Mouse (Mus musculus): ENCODE measurements around the gene Gm47841. TPM values are rescaled to one million over a fixed set of nuclear protein-coding genes. Genes with fewer than 3 reads are reported as not detected.

Gm47841 gene
- polyA plus RNA-seq, 1 experiment from 2014 or later, result not detected

DNA sequence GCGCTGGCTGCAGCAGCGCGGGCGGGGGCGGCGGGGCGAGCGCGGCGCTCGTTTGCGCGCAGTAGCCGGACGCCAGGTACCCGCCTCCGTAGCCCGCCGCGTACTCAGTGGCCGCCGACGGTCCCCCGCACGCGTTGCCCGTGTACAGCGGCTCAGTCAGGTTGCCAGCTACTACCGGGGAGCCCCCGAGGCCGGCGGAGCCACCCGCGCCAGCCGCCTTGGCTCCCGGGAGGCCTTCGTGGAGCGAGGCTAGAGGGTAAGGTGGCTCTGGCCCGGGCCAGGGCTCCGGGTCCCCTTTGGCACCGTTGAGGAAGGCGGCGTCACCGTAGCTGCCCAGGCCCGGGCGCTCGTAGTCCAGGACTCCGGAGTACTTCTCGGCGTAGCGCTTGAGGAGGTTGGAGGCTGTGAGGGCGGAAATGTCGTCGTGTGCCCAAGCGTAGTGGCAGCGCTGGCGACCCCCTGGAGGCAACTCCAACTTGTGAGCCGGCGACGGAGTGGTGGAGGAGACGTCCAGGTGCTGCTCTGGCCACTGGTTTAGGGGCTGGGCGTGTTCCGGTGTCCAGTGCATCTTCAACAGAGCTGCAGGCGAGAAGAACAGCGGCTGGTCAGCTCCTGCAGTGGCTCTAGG, 6.7 kb upstream of the Gm47841 start:
- ATAC-seq (ENCODE audit: low FRiP score, low read depth), result no peak
- peaks cover 18% of the 10 kb centered on the region for H3K4me1 ChIP-seq
- peak overlapping the region; percentile 81 for H3K4me2 ChIP-seq (replicated peaks)
- peaks cover 13% of the 10 kb centered on the region for H3K36me3 ChIP-seq
- peak overlapping the region; percentile 63 for H3K9ac ChIP-seq
- H3K27me3 ChIP-seq, result peaks cover 68% of the 10 kb centered on the region
- H3K27ac ChIP-seq, result no peak overlapping the region
- 10% methylated on average over 65 of the region's 65 CpGs for WGBS
- peak overlapping the region; percentile 49 for H3K4me3 ChIP-seq
- 0 out of 2 replicates have a peak, but pooled peaks cover 4% of the 10 kb centered on the region for H3K9me3 ChIP-seq

DNA sequence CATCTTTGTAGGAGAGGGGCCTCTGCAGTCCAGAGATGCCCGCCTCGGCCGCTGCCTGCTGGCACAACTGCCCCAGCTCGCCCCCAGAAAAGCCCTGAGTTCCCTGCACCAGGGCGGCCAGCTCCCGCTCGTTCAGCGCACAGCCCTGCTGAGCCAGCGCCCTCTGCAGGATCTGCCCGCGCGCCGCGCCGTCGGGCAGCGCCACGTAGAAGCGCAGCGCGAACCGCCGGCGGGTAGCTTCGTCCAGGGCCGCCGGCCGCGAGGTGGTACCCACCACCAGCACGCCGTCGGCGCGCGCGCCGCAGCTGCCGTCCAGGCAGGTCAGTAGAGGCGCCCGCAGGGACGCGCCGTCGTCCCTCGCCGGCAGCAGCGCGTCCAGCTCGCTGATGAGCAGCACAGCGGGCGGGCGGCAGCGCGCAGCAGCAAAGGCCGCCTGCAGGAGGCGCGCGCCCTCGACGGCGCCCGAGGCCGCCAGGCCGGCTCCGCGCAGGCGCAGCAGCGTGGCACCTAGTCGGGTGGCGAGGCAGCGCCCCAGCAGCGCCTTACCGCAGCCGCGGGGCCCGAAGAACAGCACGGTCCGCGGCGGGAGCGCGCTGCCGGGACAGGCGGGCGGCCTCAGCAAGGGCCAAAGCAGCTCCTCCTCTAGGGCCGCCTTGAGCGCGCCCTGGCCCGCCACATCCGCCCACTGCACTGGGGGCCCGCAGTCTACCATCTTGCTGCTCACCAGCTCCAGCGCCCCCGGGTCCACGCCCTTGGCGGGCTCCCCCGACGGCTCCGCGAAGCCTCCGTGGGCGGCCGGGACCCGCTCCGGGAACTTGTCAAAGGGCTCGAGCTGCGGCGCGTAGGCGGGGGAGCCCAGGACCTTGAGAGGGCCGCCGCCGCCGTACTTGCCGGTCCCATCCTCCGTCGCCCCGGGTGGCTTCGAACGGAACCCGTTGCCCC, 5.6 kb upstream of the Gm47841 start:
- H3K36me3 ChIP-seq, result peaks cover 13% of the 10 kb centered on the region
- 0 out of 2 replicates have a peak, but pooled peaks cover 4% of the 10 kb centered on the region for H3K9me3 ChIP-seq
- peak overlapping the region; percentile 81 for H3K4me2 ChIP-seq (replicated peaks)
- H3K27me3 ChIP-seq, result peaks cover 80% of the 10 kb centered on the region
- 18% methylated on average over 108 of the region's 120 CpGs for WGBS
- H3K4me1 ChIP-seq, result peaks cover 18% of the 10 kb centered on the region
- H3K27ac ChIP-seq, result no peak overlapping the region
- no peak for ATAC-seq (ENCODE audit: low FRiP score, low read depth)
- peak overlapping the region; percentile 49 for H3K4me3 ChIP-seq
- peak overlapping the region; percentile 63 for H3K9ac ChIP-seq

DNA sequence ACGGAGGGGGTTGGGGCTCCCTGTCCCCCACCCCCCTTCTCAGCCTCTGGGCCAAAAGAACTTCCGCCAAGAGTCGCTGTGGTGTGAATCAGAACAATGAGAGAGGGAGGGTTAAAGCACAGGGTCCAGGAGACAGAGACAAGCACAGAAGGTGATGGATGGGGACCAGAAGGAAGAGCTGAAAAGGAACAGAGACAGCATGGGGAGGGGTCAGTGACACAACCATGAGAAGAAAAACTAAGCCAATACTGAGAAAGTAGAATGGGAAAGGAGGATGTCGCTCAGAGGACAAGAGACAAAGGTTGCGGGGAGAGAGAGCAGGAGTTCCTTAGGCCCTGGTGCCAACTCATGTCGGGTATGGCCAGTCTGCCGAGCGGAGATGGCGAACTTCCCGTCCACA, 4.7 kb upstream of the Gm47841 start:
- H3K9ac ChIP-seq, result no peak overlapping the region
- H3K9me3 ChIP-seq, result 0 out of 2 replicates have a peak, but pooled peaks cover 4% of the 10 kb centered on the region
- WGBS, result 66% methylated on average over 10 of the region's 10 CpGs
- H3K4me1 ChIP-seq, result peaks cover 25% of the 10 kb centered on the region
- peaks cover 13% of the 10 kb centered on the region for H3K36me3 ChIP-seq
- H3K4me3 ChIP-seq, result no peak overlapping the region
- no peak overlapping the region for H3K4me2 ChIP-seq (replicated peaks)
- ATAC-seq (ENCODE audit: low FRiP score, low read depth), result no peak
- no peak overlapping the region for H3K27ac ChIP-seq
- H3K27me3 ChIP-seq, result peaks cover 89% of the 10 kb centered on the region

DNA sequence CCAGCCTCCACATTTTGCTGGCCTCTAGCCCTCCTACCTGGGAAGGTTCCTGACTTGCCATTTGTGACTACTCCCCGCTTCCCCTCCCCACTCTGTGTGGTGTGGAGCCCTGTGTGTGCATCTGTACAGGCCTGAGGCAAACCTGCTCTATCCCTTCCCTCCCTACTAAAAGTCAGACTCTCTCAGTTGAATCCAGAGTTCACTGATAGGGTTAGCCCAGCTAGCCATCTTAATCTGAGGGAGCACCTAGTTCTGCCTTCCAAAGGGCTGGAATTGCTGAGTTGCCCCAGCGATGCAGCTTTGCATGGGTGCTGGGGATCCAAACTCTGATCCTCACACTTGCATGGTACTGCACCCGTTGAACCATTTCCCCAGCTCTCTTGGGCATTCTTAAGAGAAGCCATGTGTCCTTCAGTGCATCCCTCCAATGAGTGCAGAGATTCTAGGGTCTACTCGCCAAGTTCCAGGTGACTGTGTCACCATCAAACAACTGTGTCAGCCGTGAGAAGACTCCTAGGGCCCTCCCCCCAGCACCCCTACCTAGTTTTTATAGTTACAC, 1.2 kb upstream of the Gm47841 start:
- no peak for ATAC-seq (ENCODE audit: low FRiP score, low read depth)
- H3K4me1 ChIP-seq, result peaks cover 27% of the 10 kb centered on the region
- 0 out of 2 replicates have a peak, but pooled peaks cover 4% of the 10 kb centered on the region for H3K9me3 ChIP-seq
- no peak overlapping the region for H3K27ac ChIP-seq
- no peak overlapping the region for H3K9ac ChIP-seq
- H3K36me3 ChIP-seq, result peaks cover 13% of the 10 kb centered on the region
- 37% methylated on average over 5 of the region's 5 CpGs for WGBS
- no peak overlapping the region; the same call in 1 of the 2 replicates for H3K4me2 ChIP-seq (replicated peaks)
- no peak overlapping the region for H3K4me3 ChIP-seq
- H3K27me3 ChIP-seq, result peaks cover 97% of the 10 kb centered on the region

DNA sequence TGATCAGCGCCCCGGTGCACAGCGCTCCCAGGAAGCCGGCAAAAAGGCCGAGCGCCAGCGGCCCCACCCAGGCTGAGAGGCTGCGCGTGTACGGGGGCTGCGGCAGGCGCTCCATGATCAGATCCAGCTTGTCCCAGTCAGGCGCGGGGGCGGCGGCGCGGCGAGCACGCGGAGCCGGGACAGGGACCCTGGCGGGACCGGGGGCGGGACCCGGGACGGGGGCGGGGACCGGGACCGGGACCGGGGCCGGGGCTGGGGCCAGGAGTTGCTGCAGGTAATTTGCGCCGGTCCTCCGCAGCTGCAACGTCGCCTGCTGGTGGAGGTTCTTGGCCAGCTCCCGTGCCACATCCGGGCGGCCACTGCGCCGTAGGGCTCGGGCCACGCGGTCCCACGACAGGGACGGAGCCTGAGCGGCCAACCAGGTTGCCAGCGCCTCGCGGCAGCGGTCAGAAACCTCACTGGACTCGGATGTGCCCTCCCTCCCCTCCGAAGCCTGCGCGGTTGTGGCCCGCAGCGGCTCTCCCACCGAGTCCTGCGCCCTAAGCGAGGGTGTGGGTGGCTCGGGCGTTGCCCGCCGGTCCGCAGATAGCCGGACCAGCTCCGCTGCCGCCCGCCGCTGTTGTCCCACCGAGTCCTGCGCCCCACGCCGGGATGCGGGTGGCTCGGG, 537 bp downstream of the Gm47841 start:
- H3K4me3 ChIP-seq, result peak overlapping the region; percentile 59
- no peaks in the 10 kb centered on the region for H3K9me3 ChIP-seq
- H3K4me1 ChIP-seq, result peaks cover 19% of the 10 kb centered on the region
- peaks cover 3% of the 10 kb centered on the region; the same call in 1 of the 2 replicates for H3K36me3 ChIP-seq
- peaks cover 93% of the 10 kb centered on the region for H3K27me3 ChIP-seq
- H3K27ac ChIP-seq, result no peak overlapping the region
- ATAC-seq (ENCODE audit: low FRiP score, low read depth), result peak; percentile 26
- peak overlapping the region; percentile 99 for H3K4me2 ChIP-seq (replicated peaks)
- H3K9ac ChIP-seq, result peak overlapping the region; percentile 74
- WGBS, result under 1% methylated on average over 73 of the region's 77 CpGs

DNA sequence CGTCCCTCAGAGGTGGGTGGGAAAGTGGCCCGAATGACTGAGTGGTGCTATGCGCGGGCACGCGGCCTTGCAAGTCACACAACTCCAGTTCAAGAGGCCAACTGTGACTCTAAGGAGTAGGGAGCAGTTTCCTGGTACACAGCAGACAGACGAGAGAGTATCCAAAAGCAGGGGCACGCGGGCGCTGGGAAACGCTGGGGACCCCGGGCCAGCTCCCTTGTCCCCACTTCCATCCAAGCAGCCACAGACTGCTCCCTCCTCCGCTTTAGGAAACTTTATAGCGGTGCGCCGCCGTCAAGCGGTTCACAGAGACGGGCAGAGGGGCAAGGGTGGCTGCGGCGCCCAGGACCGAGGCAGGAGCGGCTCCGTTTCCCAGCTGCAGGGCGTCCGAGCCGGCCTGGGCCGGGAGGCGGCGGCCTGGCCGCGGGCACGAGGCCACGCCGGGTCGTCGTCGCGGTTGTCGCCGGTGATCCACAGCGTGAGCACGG, 1.1 kb downstream of the Gm47841 start:
- peak overlapping the region; percentile 99 for H3K4me2 ChIP-seq (replicated peaks)
- H3K4me3 ChIP-seq, result peak overlapping the region; percentile 59
- H3K9ac ChIP-seq, result peak overlapping the region; percentile 74
- 1% methylated on average over 41 of the region's 43 CpGs for WGBS
- H3K27me3 ChIP-seq, result peaks cover 93% of the 10 kb centered on the region
- H3K27ac ChIP-seq, result no peak overlapping the region
- no peak for ATAC-seq (ENCODE audit: low FRiP score, low read depth)
- peaks cover 3% of the 10 kb centered on the region; the same call in 1 of the 2 replicates for H3K36me3 ChIP-seq
- H3K9me3 ChIP-seq, result no peaks in the 10 kb centered on the region
- peaks cover 19% of the 10 kb centered on the region for H3K4me1 ChIP-seq

DNA sequence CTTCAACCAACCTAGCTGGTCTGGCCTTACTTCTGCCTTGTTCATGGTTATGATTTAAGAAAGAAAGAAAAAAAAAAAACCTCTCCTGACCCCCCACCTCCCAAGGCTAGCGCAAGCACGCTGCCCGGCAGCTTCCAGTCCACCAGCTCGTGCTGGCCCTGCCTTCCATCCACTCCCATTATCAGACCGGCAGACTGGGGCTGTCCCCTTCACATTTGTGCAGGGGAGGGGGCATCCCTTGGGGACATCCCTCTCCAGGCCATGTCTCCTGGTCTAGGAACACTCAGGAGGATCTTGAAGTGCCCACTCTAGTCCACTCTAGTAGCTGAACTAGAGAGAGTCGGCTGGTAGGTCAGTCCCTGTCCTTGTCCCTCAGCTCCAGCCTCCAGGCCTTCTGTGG, 2.7 kb downstream of the Gm47841 start:
- no peak overlapping the region for H3K27ac ChIP-seq
- 54% methylated on average over 6 of the region's 6 CpGs for WGBS
- H3K36me3 ChIP-seq, result no peaks in the 10 kb centered on the region
- H3K9ac ChIP-seq, result no peak overlapping the region
- H3K27me3 ChIP-seq, result peaks cover 96% of the 10 kb centered on the region
- ATAC-seq (ENCODE audit: low FRiP score, low read depth), result no peak
- no peak overlapping the region for H3K4me2 ChIP-seq (replicated peaks)
- no peak overlapping the region for H3K4me3 ChIP-seq
- peaks cover 19% of the 10 kb centered on the region for H3K4me1 ChIP-seq
- no peaks in the 10 kb centered on the region for H3K9me3 ChIP-seq

DNA sequence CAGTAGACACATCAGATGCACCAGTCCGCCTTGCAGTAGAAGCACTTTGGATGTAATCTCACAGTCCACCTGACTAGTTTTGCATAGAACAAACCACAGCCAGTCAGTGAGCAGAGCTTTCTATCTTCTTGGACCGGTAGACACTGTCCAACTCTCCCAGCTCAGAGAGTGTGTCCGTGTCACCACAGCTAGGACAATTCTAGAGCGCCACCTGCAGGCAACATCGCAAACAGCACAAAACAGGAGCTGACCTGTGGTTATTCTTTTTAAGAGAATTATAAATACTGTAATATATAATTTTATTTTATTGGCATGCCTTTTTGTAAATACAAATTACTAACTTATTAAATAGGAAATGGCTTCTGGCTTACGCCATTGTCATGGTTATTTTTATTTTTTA, 4.6 kb downstream of the Gm47841 start:
- no peaks in the 10 kb centered on the region for H3K36me3 ChIP-seq
- no peak overlapping the region for H3K9ac ChIP-seq
- 23% methylated on average over 6 of the region's 6 CpGs for WGBS
- no peak overlapping the region for H3K4me3 ChIP-seq
- no peak overlapping the region for H3K27ac ChIP-seq
- H3K4me2 ChIP-seq (replicated peaks), result no peak overlapping the region
- ATAC-seq (ENCODE audit: low FRiP score, low read depth), result no peak
- peaks cover 93% of the 10 kb centered on the region for H3K27me3 ChIP-seq
- peaks cover 19% of the 10 kb centered on the region for H3K4me1 ChIP-seq
- H3K9me3 ChIP-seq, result no peaks in the 10 kb centered on the region

DNA sequence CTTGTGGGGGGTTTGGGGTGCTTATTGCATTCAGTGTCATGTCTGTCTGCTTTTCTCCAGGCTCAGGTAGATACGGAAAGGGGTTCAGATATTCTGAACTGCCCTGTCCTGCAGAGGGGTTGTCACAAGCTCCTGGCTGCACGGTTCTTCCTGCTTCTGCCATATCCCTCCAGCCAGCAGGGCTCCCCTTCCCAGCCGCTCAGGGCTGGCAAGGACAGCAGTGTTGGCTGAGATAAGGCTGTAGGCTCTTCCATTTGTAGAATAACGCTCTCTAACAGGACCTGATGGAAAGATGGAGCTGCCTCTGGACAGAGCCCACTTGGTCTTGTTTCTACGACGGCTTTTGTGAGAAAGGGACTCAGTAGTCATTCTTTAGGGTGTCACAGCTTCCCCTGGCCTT, 5.2 kb downstream of the Gm47841 start:
- Histone ChIP-seq H3K9ac (no peak overlapping the region), H3K27me3 (peaks cover 90% of the 10 kb centered on the region), H3K4me1 (peaks cover 13% of the 10 kb centered on the region), H3K36me3 (no peaks in the 10 kb centered on the region), H3K27ac (no peak overlapping the region), H3K4me2 (replicated peaks) (no peak overlapping the region), H3K9me3 (no peaks in the 10 kb centered on the region), H3K4me3 (no peak overlapping the region)
- 62% methylated on average over 6 of the region's 6 CpGs for WGBS
- no peak for ATAC-seq (ENCODE audit: low FRiP score, low read depth)

DNA sequence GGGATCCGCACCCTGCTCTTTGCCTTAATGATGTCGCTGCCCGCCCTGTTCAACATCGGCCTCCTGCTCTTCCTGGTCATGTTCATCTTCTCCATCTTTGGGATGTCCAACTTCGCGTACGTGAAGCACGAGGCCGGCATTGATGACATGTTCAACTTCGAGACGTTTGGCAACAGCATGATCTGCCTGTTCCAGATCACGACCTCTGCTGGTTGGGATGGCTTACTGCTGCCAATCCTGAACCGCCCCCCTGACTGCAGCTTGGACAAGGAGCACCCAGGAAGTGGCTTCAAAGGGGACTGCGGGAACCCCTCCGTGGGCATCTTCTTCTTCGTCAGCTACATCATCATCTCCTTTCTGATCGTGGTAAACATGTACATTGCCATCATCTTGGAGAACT, 7.5 kb downstream of the Gm47841 start:
- Histone ChIP-seq H3K9ac (no peak overlapping the region), H3K4me3 (no peak overlapping the region), H3K4me2 (replicated peaks) (peak overlapping the region; percentile 39; the same call in 1 of the 2 replicates), H3K27me3 (peaks cover 66% of the 10 kb centered on the region), H3K36me3 (no peaks in the 10 kb centered on the region; the same call in 1 of the 2 replicates), H3K9me3 (no peaks in the 10 kb centered on the region), H3K27ac (no peak overlapping the region), H3K4me1 (no peaks in the 10 kb centered on the region)
- WGBS, result 48% methylated on average over 17 of the region's 17 CpGs
- no peak for ATAC-seq (ENCODE audit: low FRiP score, low read depth)

DNA sequence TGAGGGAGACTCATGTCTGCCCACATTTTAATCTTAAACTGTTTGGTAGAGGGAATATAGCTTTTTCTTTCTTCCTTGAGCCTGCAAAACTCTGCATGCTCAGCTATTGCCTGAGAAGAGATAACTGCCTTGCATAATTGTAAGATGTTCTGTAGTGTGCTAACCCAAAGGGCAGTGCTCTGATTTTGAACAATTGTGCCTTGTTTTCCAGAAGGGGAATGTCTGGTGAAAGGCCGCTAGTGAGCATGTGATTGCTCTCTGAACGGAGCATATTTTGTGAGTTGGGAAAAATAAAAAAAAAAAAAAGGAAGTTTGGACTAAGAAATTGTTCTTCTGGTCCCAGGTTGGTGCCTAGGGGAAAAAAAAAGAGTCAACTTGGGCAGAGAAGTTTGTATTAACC, 18.2 kb downstream of the Gm47841 start:
- peaks cover 11% of the 10 kb centered on the region for H3K4me1 ChIP-seq
- H3K36me3 ChIP-seq, result no peaks in the 10 kb centered on the region
- H3K27me3 ChIP-seq, result 0 out of 2 replicates have a peak, but pooled peaks cover 7% of the 10 kb centered on the region
- H3K4me3 ChIP-seq, result no peak overlapping the region
- H3K4me2 ChIP-seq (replicated peaks), result no peak overlapping the region
- 66% methylated on average over 2 of the region's 2 CpGs for WGBS
- no peaks in the 10 kb centered on the region for H3K9me3 ChIP-seq
- no peak for ATAC-seq (ENCODE audit: low FRiP score, low read depth)
- H3K9ac ChIP-seq, result no peak overlapping the region
- peak overlapping the region; percentile 6; the same call in 1 of the 2 replicates for H3K27ac ChIP-seq
